Mouse (Mus musculus) spleen, postnatal 36 days (tissue): ENCODE data around the gene Tctn3.

ENCODE experiments used
- DNase-seq, 2 experiments: peaks; one replicate each; pipeline ENCODE4 v3.0.0; 2022; ENCODE audit warnings: low spot score in 2 of 2, mixed read lengths in 1 of 2

Gene Tctn3

DNA sequence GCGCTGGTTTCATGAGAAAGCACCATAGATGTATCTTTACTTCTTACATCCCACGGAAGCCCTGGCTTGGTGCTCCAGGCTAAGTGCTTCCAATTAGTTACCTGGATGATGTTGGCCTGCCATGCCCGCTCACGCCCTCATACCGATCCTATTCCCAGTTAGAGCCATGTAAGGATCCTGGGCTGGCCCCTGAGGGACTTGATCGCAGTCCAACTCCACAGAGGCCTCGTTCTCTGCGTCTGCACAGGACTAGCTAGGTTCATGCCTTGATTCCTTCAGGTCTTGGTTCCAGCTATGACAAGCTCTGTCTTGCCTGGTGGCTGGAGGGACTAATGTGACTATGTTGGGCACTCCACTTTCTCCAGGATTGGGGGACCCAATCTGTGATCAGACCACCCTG lies 56.9 kb downstream of the Tctn3 start:
- no peak for DNase-seq

DNA sequence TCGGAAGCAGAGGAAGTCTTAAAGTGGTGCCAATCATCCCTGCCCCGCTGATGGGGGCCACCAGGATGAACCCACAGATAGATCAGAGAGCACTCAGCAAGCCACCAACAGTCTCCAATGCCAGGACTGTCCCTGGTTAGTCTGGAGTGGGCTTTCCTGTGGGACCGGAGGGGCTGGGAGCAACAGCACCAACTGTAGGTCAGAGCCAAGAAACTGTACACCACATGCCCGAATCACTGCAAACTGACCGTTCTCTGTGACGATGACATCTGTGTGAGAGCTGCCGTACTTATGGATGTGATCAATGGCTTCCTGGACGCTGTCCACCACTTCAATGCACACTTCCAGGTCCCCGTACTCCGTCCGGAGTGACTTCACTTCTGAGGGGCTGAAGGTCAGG lies 57.7 kb downstream of the Tctn3 start:
- DNase-seq, result no peak

- DNase-seq, result no peak
Measured at GRCm38 (mm10) chr19:40553849-40554248, 58.2 kb downstream of the Tctn3 start.

DNA sequence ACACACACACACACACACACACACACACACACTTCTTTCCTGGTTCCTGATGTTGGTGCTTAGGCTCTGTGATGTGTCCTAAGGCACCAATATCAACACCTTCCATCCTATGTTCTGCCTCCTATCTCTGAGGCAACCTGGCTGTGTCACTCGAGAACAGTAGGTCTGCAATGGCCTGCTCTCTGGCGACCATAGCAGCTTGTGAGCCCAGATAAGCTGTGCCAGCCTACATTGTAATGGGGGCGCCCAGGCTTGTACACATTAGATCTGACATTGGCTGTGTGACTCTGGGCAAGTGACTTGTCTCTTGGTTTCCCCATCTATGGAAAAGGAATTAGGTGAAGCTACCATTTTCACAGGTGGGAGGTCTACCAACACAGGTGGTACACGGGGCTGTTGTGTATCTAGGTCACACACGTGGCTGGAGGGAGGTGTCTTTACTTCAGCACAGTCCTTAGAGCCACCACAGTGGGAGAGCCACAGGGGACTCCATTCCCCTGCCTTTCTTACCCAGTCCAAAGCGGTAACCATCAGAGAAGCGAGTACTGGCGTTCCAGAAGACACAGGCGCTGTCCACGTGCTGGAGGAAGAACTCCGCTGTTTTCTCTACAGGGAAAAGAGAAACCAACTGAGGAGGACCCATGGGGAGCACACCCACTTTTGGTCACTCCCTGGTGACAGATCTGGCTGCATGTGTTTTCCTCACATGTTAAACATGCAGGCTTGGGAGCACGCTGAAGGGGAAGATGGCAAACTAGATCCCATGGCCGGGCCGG lies 58.8 kb downstream of the Tctn3 start:
- peak; percentile 34 to 53 for DNase-seq

DNA sequence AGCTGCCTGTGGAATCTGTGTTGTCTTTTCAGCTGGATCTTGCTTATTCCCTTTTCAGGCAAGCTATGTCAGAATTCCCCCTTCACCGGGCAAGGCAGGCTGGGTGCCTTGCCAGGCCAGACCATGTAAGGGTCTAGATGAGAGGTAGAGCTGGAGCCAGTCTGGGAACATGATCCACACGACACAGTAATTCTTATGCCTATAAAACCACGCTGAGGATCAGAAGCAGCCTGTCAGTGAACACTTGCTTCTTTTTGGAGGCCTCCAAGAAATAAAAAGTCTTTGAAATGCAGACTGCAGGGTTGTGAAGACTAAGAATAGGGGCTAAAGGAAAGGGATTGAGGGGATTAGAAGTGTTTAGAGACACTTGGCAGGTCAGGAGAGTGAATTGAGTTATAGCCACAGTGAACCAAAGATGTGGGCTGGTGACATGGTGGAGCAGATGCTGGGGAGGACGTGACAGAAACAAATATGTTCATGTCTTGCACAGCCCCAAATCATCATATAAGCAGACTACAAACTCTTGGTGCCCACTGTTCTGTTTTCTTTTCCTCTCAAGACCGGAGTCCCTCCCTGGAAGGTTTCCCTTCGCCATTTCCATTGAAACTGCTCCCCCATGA lies 62.4 kb downstream of the Tctn3 start:
- DNase-seq, result no peak

GRCm38 (mm10) chr19:40548796-40549515 lies 63.1 kb downstream of the Tctn3 start:
- no peak for DNase-seq

GRCm38 (mm10) chr19:40548386-40548785 lies 63.6 kb downstream of the Tctn3 start:
- DNase-seq, result no peak
